Mouse (Mus musculus): ENCODE measurements around the gene Psap. TPM values are rescaled to one million over a fixed set of nuclear protein-coding genes. Genes with fewer than 3 reads are reported as not detected.
"Not testable (repeated sequence)": the region's sequence is repeated elsewhere in the genome, so short reads cannot be mapped to it uniquely, and the experiment has no call there.

The Psap gene
- polyA plus RNA-seq, 1 experiment from 2014 or later, result 239 TPM

DNA sequence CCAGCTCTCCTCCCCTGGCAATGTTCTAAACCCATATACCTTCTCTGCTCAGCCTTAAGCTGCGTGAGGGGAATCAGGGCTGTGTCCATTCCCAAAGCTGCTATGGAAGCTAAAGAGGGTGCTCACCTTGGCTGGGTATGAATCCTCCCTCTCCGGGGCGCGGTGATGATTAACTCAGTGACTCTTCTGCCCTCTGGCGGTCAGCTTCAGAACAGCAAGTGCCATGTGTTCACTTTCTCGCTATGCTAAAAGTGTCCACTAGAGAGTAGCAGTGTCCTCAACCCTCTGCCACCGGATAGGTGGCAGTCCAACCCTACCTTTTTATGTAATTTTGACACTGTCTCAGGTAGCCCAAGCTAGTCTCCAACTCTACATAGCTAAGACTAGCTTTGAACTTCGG is 32.4 kb upstream of the Psap start:
- H3K27ac ChIP-seq (ENCODE audit: low read depth, low read length), result no peak overlapping the region
- WGBS, result 2% methylated on average over 8 of the region's 8 CpGs
- peak overlapping the region; percentile 23; the same call in 1 of the 2 replicates for H3K4me2 ChIP-seq (ENCODE audit: low read length)
- no peaks in the 10 kb centered on the region for H3K36me3 ChIP-seq (ENCODE audit: control insufficient read depth, insufficient read depth, low read length)
- H3K27me3 ChIP-seq (replicated peaks; ENCODE audit: control insufficient read depth, insufficient read depth, low read length), result no peaks in the 10 kb centered on the region
- no peaks in the 10 kb centered on the region for H3K4me1 ChIP-seq (ENCODE audit: control insufficient read depth, insufficient read depth, low read depth, low read length)
- H3K9me3 ChIP-seq (ENCODE audit: control insufficient read depth, low read length), result no peaks in the 10 kb centered on the region
- ATAC-seq, result peak; percentile 81
- H3K9ac ChIP-seq (ENCODE audit: low read depth, low read length), result no peak overlapping the region
- no peak overlapping the region for H3K4me3 ChIP-seq (ENCODE audit: low read length)

- Histone ChIP-seq H3K4me2 (ENCODE audit: low read length) (no peak overlapping the region), H3K4me3 (ENCODE audit: low read length) (no peak overlapping the region), H3K36me3 (ENCODE audit: control insufficient read depth, insufficient read depth, low read length) (no peaks in the 10 kb centered on the region), H3K9me3 (ENCODE audit: control insufficient read depth, low read length) (no peaks in the 10 kb centered on the region), H3K27ac (ENCODE audit: low read depth, low read length) (no peak overlapping the region), H3K4me1 (ENCODE audit: control insufficient read depth, insufficient read depth, low read depth, low read length) (no peaks in the 10 kb centered on the region), H3K9ac (ENCODE audit: low read depth, low read length) (no peak overlapping the region), H3K27me3 (replicated peaks; ENCODE audit: control insufficient read depth, insufficient read depth, low read length) (no peaks in the 10 kb centered on the region)
- ATAC-seq, result no peak
- 75% methylated on average over 7 of the region's 7 CpGs for WGBS
Observed at GRCm38 (mm10) chr10:60245635-60246034, 31.8 kb upstream of the Psap start.

GRCm38 (mm10) chr10:60246519-60246918 is 30.9 kb upstream of the Psap start:
- Histone ChIP-seq H3K4me3 (ENCODE audit: low read length) (no peak overlapping the region), H3K9ac (ENCODE audit: low read depth, low read length) (no peak overlapping the region), H3K4me1 (ENCODE audit: control insufficient read depth, insufficient read depth, low read depth, low read length) (no peaks in the 10 kb centered on the region), H3K4me2 (ENCODE audit: low read length) (no peak overlapping the region), H3K27ac (ENCODE audit: low read depth, low read length) (no peak overlapping the region), H3K9me3 (ENCODE audit: control insufficient read depth, low read length) (no peaks in the 10 kb centered on the region), H3K36me3 (ENCODE audit: control insufficient read depth, insufficient read depth, low read length) (no peaks in the 10 kb centered on the region), H3K27me3 (replicated peaks; ENCODE audit: control insufficient read depth, insufficient read depth, low read length) (no peaks in the 10 kb centered on the region)
- no peak for ATAC-seq
- 37% methylated on average over 5 of the region's 5 CpGs for WGBS

DNA sequence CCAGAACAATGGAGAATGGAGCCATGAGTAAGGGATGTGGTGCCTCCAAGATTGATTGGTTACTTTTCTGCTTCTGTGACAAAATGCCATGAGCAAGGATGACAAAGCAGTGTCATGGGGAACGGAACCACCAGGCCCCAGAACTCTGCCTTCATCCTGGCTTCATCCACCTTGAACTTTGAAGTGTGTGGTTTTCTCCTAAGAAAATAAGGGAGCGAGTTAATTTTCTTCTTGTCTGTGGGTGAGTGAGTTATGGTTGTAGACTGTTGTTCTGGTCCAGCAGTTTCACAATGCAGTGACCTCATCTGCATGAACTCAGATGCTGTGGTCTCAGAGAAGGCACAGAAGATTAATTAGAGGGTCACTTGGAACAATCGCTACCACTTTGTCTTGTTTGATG is 29.1 kb upstream of the Psap start:
- not testable (repeated sequence) for H3K4me3 ChIP-seq (ENCODE audit: low read length); H3K9me3 ChIP-seq (ENCODE audit: control insufficient read depth, low read length); H3K9ac ChIP-seq (ENCODE audit: low read depth, low read length); H3K4me2 ChIP-seq (ENCODE audit: low read length); ATAC-seq; H3K27me3 ChIP-seq (replicated peaks; ENCODE audit: control insufficient read depth, insufficient read depth, low read length); H3K36me3 ChIP-seq (ENCODE audit: control insufficient read depth, insufficient read depth, low read length); H3K4me1 ChIP-seq (ENCODE audit: control insufficient read depth, insufficient read depth, low read depth, low read length); H3K27ac ChIP-seq (ENCODE audit: low read depth, low read length)
- 54% methylated on average over 3 of the region's 3 CpGs for WGBS

GRCm38 (mm10) chr10:60250426-60250965 is 26.9 kb upstream of the Psap start:
- whole genome bisulfite sequencing, result 83% methylated on average over 13 of the region's 13 CpGs
- Histone ChIP-seq H3K9me3 (ENCODE audit: control insufficient read depth, low read length) (no peaks in the 10 kb centered on the region), H3K4me1 (ENCODE audit: control insufficient read depth, insufficient read depth, low read depth, low read length) (no peaks in the 10 kb centered on the region), H3K36me3 (ENCODE audit: control insufficient read depth, insufficient read depth, low read length) (no peaks in the 10 kb centered on the region), H3K27me3 (replicated peaks; ENCODE audit: control insufficient read depth, insufficient read depth, low read length) (no peaks in the 10 kb centered on the region), H3K27ac (ENCODE audit: low read depth, low read length) (no peak overlapping the region), H3K9ac (ENCODE audit: low read depth, low read length) (no peak overlapping the region), H3K4me3 (ENCODE audit: low read length) (no peak overlapping the region), H3K4me2 (ENCODE audit: low read length) (no peak overlapping the region)
- ATAC-seq, result no peak

- no peaks in the 10 kb centered on the region for H3K9me3 ChIP-seq (ENCODE audit: control insufficient read depth, low read length)
- no peak overlapping the region for H3K27ac ChIP-seq (ENCODE audit: low read depth, low read length)
- no peak overlapping the region for H3K4me3 ChIP-seq (ENCODE audit: low read length)
- WGBS, result 67% methylated on average over 4 of the region's 4 CpGs
- no peak for ATAC-seq
- H3K9ac ChIP-seq (ENCODE audit: low read depth, low read length), result no peak overlapping the region
- H3K36me3 ChIP-seq (ENCODE audit: control insufficient read depth, insufficient read depth, low read length), result no peaks in the 10 kb centered on the region
- H3K27me3 ChIP-seq (replicated peaks; ENCODE audit: control insufficient read depth, insufficient read depth, low read length), result no peaks in the 10 kb centered on the region
- no peaks in the 10 kb centered on the region for H3K4me1 ChIP-seq (ENCODE audit: control insufficient read depth, insufficient read depth, low read depth, low read length)
- H3K4me2 ChIP-seq (ENCODE audit: low read length), result no peak overlapping the region
Observed at GRCm38 (mm10) chr10:60252187-60252586, 25.2 kb upstream of the Psap start.

GRCm38 (mm10) chr10:60252606-60253005 is 24.8 kb upstream of the Psap start:
- Histone ChIP-seq H3K36me3 (ENCODE audit: control insufficient read depth, insufficient read depth, low read length) (no peaks in the 10 kb centered on the region), H3K27ac (ENCODE audit: low read depth, low read length) (no peak overlapping the region), H3K4me3 (ENCODE audit: low read length) (no peak overlapping the region), H3K9me3 (ENCODE audit: control insufficient read depth, low read length) (no peaks in the 10 kb centered on the region), H3K9ac (ENCODE audit: low read depth, low read length) (no peak overlapping the region), H3K4me2 (ENCODE audit: low read length) (no peak overlapping the region), H3K27me3 (replicated peaks; ENCODE audit: control insufficient read depth, insufficient read depth, low read length) (no peaks in the 10 kb centered on the region), H3K4me1 (ENCODE audit: control insufficient read depth, insufficient read depth, low read depth, low read length) (no peaks in the 10 kb centered on the region)
- ATAC-seq, result no peak
- WGBS, result 82% methylated on average over 4 of the region's 4 CpGs

- Histone ChIP-seq H3K36me3 (ENCODE audit: control insufficient read depth, insufficient read depth, low read length) (no peaks in the 10 kb centered on the region), H3K9ac (ENCODE audit: low read depth, low read length) (no peak overlapping the region), H3K27me3 (replicated peaks; ENCODE audit: control insufficient read depth, insufficient read depth, low read length) (no peaks in the 10 kb centered on the region), H3K27ac (ENCODE audit: low read depth, low read length) (no peak overlapping the region), H3K4me1 (ENCODE audit: control insufficient read depth, insufficient read depth, low read depth, low read length) (no peaks in the 10 kb centered on the region), H3K4me2 (ENCODE audit: low read length) (no peak overlapping the region), H3K9me3 (ENCODE audit: control insufficient read depth, low read length) (no peaks in the 10 kb centered on the region), H3K4me3 (ENCODE audit: low read length) (no peak overlapping the region)
- no peak for ATAC-seq
- 90% methylated on average over 6 of the region's 6 CpGs for WGBS
Observed at GRCm38 (mm10) chr10:60256088-60256487, 21.3 kb upstream of the Psap start.

- Histone ChIP-seq H3K36me3 (ENCODE audit: control insufficient read depth, insufficient read depth, low read length) (no peaks in the 10 kb centered on the region), H3K27ac (ENCODE audit: low read depth, low read length) (no peak overlapping the region), H3K9ac (ENCODE audit: low read depth, low read length) (no peak overlapping the region), H3K27me3 (replicated peaks; ENCODE audit: control insufficient read depth, insufficient read depth, low read length) (no peaks in the 10 kb centered on the region), H3K4me1 (ENCODE audit: control insufficient read depth, insufficient read depth, low read depth, low read length) (peaks cover 4% of the 10 kb centered on the region), H3K9me3 (ENCODE audit: control insufficient read depth, low read length) (no peaks in the 10 kb centered on the region), H3K4me2 (ENCODE audit: low read length) (no peak overlapping the region), H3K4me3 (ENCODE audit: low read length) (no peak overlapping the region)
- WGBS, result 55% methylated on average over 16 of the region's 16 CpGs
- ATAC-seq, result no peak
Observed at GRCm38 (mm10) chr10:60257261-60257825, 20.1 kb upstream of the Psap start.
